Mouse (Mus musculus) forebrain, embryonic 15.5 days (tissue): ENCODE measurements around the gene Cfap61. TPM values are rescaled to one million over a fixed set of nuclear protein-coding genes. Genes with fewer than 3 reads are reported as not detected.

ENCODE experiments used
- ATAC-seq: fragments of 200-750 bp; cut with Nextera tagmentation; replicated peaks from 2 replicates; pipeline ENCODE4 v1.8.0; 2017; ENCODE audit warnings: mild to moderate bottlenecking, moderate TSS enrichment, moderate library complexity
- H3K27ac ChIP-seq: fragments of 300-500 bp; sonication (generic); replicated peaks from 2 replicates; pipeline ENCODE4 v1.5.1; 2015; ENCODE audit warnings: mild to moderate bottlenecking, inconsistent platforms
- H3K27me3 ChIP-seq: fragments of 300-500 bp; sonication (generic); 2 replicates; pipeline ENCODE4 v1.6.1; 2015; ENCODE audit warnings: inconsistent platforms
- H3K36me3 ChIP-seq: fragments of 300-500 bp; sonication (generic); 2 replicates; pipeline ENCODE4 v1.6.1; 2015; ENCODE audit warnings: mild to moderate bottlenecking, inconsistent platforms
- H3K4me1 ChIP-seq: fragments of 300-500 bp; sonication (generic); 2 replicates; pipeline ENCODE4 v1.6.1; 2015; ENCODE audit warnings: inconsistent platforms
- H3K4me2 ChIP-seq: fragments of 300-500 bp; sonication (generic); replicated peaks from 2 replicates; pipeline ENCODE4 v1.6.1; 2015; ENCODE audit warnings: mild to moderate bottlenecking, inconsistent platforms
- H3K4me3 ChIP-seq: fragments of 300-500 bp; sonication (generic); 2 replicates; pipeline ENCODE4 v1.5.1; 2015; ENCODE audit warnings: mild to moderate bottlenecking, inconsistent platforms
- H3K9ac ChIP-seq: fragments of 300-500 bp; sonication (generic); replicated peaks from 2 replicates; pipeline ENCODE4 v1.6.1; 2015; ENCODE audit warnings: mild to moderate bottlenecking, inconsistent platforms
- H3K9me3 ChIP-seq: fragments of 300-500 bp; sonication (generic); 2 replicates; pipeline ENCODE4 v1.6.1; 2016; ENCODE audit warnings: inconsistent platforms
- whole genome bisulfite sequencing: fragments of 180-500 bp; shearing (Covaris S2); methylation state at CpG from one replicate; pipeline ENCODE4 v1.1.7; 2015; ENCODE audit warnings: mixed read lengths; 5-methylcytosine and 5-hydroxymethylcytosine counted together
- polyA plus RNA-seq: library from polyadenylated mRNA; unstranded; fragments of >200 nt; fragmentation: Nextera tagmentation; extraction: Ambion mirVana; gene quantifications from 2 replicates; pipeline ENCODE4 v1.2.1, GENCODE M21; 2015

Gene Cfap61
- polyA plus RNA-seq, 1 experiment from 2014 or later = 1.9 TPM

- Histone ChIP-seq H3K9me3 (no peaks in the 10 kb centered on the region), H3K27ac (peak overlapping the region; percentile 99), H3K4me1 (peaks cover 55% of the 10 kb centered on the region), H3K36me3 (no peaks in the 10 kb centered on the region), H3K4me3 (peak overlapping the region; percentile 97), H3K9ac (peak overlapping the region; percentile 95), H3K27me3 (no peaks in the 10 kb centered on the region), H3K4me2 (peak overlapping the region; percentile 89)
- ATAC-seq = 0 out of 2 replicates have a peak, but pooled peaks have one; percentile 8
- under 1% methylated on average over 75 of the region's 75 CpGs for WGBS
These were observed 288.8 kb downstream of the Cfap61 start for GRCm38 (mm10) chr2:146223176-146223905.

- no peak for ATAC-seq
- Histone ChIP-seq H3K27me3 (no peaks in the 10 kb centered on the region), H3K4me1 (peaks cover 47% of the 10 kb centered on the region), H3K36me3 (no peaks in the 10 kb centered on the region), H3K27ac (peak overlapping the region; percentile 99), H3K9ac (peak overlapping the region; percentile 95), H3K4me3 (peak overlapping the region; percentile 97), H3K4me2 (peak overlapping the region; percentile 89), H3K9me3 (no peaks in the 10 kb centered on the region)
- WGBS = 7% methylated on average over 7 of the region's 7 CpGs
These were observed 289.6 kb downstream of the Cfap61 start for GRCm38 (mm10) chr2:146224141-146224540.

DNA sequence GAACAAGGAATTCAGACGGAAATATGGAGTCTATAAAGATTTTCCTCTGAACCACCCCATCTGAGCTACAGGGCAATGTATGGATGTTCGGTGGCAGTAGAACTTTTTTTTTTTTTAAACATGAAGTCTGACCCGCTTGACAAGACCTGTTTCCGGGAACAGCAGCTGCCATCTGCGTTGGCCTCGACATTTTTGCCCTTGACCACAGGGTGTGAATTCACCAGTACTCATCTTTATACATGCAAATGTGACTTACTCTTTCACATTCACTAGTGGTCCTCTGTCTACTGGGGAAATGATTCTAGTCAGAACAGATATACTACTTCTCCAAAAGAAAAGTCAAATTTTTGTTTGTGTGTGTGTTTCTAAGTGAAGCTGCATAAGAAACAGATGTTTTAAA, 291.2 kb downstream of the Cfap61 start:
- Histone ChIP-seq H3K27ac (peak overlapping the region; percentile 44), H3K9ac (0 out of 2 replicates have a peak overlapping the region, but pooled peaks have one; percentile 27), H3K27me3 (no peaks in the 10 kb centered on the region), H3K4me3 (peak overlapping the region; percentile 97), H3K4me1 (peaks cover 33% of the 10 kb centered on the region), H3K4me2 (peak overlapping the region; percentile 89), H3K9me3 (no peaks in the 10 kb centered on the region), H3K36me3 (no peaks in the 10 kb centered on the region)
- no peak for ATAC-seq
- WGBS = 8% methylated on average over 6 of the region's 6 CpGs

GRCm38 (mm10) chr2:146226484-146226883, 291.9 kb downstream of the Cfap61 start:
- no peaks in the 10 kb centered on the region for H3K9me3 ChIP-seq
- WGBS = 10% methylated on average over 9 of the region's 9 CpGs
- H3K27me3 ChIP-seq = no peaks in the 10 kb centered on the region
- H3K9ac ChIP-seq = no peak overlapping the region
- peak overlapping the region; percentile 89 for H3K4me2 ChIP-seq
- ATAC-seq = no peak
- no peaks in the 10 kb centered on the region for H3K36me3 ChIP-seq
- peak overlapping the region; percentile 36 for H3K27ac ChIP-seq
- peaks cover 30% of the 10 kb centered on the region for H3K4me1 ChIP-seq
- H3K4me3 ChIP-seq = 0 out of 2 replicates have a peak overlapping the region, but pooled peaks have one; percentile 97

DNA sequence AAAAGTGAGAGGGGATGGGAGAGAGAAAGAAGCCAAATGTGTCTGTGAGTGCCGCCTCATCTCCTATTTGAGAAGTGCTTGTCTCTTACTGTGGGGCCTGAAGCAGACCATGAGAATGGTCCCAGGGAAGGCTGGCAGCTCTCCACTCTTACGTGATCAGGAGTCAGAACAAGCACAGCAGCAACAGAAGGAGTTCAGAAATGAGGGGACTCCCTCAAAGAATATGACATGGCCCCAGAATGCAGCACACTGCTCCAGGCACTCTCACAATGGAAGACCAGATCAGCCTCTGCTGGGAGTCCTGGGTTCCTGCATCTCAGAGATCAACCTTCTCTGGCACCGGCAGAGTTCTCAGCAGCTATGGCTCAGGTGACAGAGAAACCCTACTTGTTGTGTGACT, 293.1 kb downstream of the Cfap61 start:
- WGBS = 56% methylated on average over 3 of the region's 3 CpGs

DNA sequence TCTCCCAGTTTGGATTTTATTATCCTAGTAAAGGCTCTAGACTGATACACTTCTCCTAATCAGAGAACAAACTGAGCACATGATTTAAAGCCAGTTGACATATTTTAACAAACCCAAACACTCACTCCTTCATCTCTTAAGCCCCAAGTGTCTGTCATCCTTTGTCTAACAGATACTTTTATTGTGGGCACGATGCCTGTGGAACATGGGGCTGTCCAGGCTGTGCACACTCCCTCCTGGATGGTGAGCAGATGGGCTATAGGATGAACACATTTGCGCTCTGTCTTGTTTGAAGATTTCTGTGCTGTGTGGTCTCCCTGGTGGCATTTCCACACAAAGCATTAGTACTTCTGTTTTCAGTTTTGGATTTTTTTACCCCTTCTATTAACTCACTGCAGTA, 293.9 kb downstream of the Cfap61 start:
- 62% methylated on average over 2 of the region's 2 CpGs for WGBS
- no peak overlapping the region for H3K9ac ChIP-seq
- ATAC-seq = no peak
- H3K9me3 ChIP-seq = peaks cover 5% of the 10 kb centered on the region; the same call in 1 of the 2 replicates
- H3K4me1 ChIP-seq = peaks cover 29% of the 10 kb centered on the region
- H3K27ac ChIP-seq = no peak overlapping the region
- no peak overlapping the region for H3K4me3 ChIP-seq
- H3K4me2 ChIP-seq = no peak overlapping the region
- no peaks in the 10 kb centered on the region for H3K36me3 ChIP-seq
- no peaks in the 10 kb centered on the region for H3K27me3 ChIP-seq

More for the DNA sequence above, 293.1 kb downstream of the Cfap61 start:
- Histone ChIP-seq H3K4me3 (no peak overlapping the region), H3K27me3 (no peaks in the 10 kb centered on the region), H3K27ac (no peak overlapping the region), H3K9me3 (peaks cover 4% of the 10 kb centered on the region; the same call in 1 of the 2 replicates), H3K36me3 (no peaks in the 10 kb centered on the region), H3K9ac (no peak overlapping the region), H3K4me1 (peaks cover 30% of the 10 kb centered on the region), H3K4me2 (no peak overlapping the region)
- ATAC-seq = no peak

GRCm38 (mm10) chr2:146231485-146231884, 296.9 kb downstream of the Cfap61 start:
- 95% methylated on average over 2 of the region's 2 CpGs for WGBS
- Histone ChIP-seq H3K9me3 (peaks cover 5% of the 10 kb centered on the region; the same call in 1 of the 2 replicates), H3K27me3 (no peaks in the 10 kb centered on the region), H3K27ac (no peak overlapping the region), H3K4me2 (no peak overlapping the region), H3K4me1 (peaks cover 8% of the 10 kb centered on the region), H3K36me3 (no peaks in the 10 kb centered on the region), H3K9ac (no peak overlapping the region), H3K4me3 (no peak overlapping the region)
- ATAC-seq = no peak

DNA sequence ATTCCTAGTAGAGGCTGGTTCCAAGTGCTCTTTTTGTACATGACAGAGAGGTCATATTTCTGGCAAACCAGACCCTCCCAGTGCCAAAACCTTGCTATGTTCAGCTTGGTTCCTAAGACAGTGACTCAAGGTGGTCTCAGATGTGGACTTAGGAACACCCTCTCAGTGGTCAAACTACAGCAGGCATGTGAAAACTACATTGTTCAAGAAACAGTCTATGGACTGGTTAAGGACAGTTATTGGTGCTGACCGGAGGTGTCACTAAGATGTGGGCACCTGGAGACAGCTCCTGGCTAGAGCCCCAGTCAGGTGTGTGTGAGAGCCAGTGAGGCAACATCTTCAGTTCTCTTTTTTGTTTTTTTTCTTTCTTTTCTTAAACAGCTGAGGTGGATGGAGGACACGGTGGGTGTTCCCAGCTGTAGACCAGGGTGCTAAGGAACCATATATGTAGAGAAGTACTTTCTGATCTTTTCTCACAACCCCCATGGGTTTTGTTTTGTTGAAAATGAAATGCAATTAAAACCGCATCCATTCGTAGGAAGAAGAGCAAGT, 304.7 kb downstream of the Cfap61 start:
- no peak overlapping the region for H3K27ac ChIP-seq
- H3K36me3 ChIP-seq = peaks cover 5% of the 10 kb centered on the region; the same call in 1 of the 2 replicates
- WGBS = 93% methylated on average over 4 of the region's 4 CpGs
- no peaks in the 10 kb centered on the region for H3K9me3 ChIP-seq
- no peak overlapping the region for H3K4me2 ChIP-seq
- no peaks in the 10 kb centered on the region for H3K27me3 ChIP-seq
- no peak overlapping the region for H3K9ac ChIP-seq
- H3K4me3 ChIP-seq = no peak overlapping the region
- no peak for ATAC-seq
- H3K4me1 ChIP-seq = no peaks in the 10 kb centered on the region

DNA sequence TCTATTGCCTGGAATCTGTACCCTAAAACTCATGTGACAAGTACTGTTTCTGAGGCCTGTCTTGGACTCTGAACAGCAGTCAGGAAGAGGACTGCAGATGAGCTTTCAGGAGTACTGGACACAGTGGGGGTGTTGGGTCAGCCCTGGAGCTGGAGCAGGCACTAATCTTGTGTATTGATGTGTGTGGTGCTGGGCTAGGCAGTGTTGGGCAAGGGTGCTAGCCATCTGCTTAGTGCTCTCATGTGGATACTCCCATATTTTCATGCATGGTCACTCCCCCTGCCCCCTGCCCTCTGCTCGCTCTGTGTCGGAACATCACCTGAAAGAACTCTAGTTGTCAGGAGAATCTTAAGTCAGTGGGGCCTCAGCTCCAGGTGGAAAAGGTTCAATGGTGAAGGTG, 309.5 kb downstream of the Cfap61 start:
- no peak overlapping the region for H3K9ac ChIP-seq
- peaks cover 11% of the 10 kb centered on the region; the same call in 1 of the 2 replicates for H3K36me3 ChIP-seq
- H3K4me2 ChIP-seq = no peak overlapping the region
- no peak overlapping the region for H3K4me3 ChIP-seq
- no peaks in the 10 kb centered on the region for H3K9me3 ChIP-seq
- H3K27ac ChIP-seq = no peak overlapping the region
- ATAC-seq = no peak
- 0 out of 2 replicates have a peak, but pooled peaks cover under 1% of the 10 kb centered on the region for H3K4me1 ChIP-seq
- no peaks in the 10 kb centered on the region for H3K27me3 ChIP-seq
- 96% methylated on average over 2 of the region's 2 CpGs for WGBS

DNA sequence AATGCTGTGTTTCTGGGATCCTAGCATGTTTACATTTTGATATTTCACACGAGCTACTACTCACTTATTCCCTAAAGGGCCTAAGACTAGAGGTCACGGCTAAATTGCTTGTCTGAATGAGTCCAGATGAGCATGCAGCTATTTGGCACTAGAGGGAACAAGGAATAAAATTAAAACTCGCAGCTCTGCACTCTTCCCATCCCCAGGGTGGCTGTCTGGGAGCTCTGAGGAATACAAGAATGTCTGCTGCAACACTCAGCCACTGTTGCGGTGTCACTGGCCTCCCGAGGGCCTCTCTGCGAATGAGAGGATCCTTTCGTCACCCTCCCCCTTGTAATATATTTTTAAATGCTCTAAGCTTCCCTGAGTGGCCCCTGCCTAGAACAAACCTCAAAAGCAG, 310.8 kb downstream of the Cfap61 start:
- Histone ChIP-seq H3K4me1 (peaks cover 10% of the 10 kb centered on the region), H3K9me3 (no peaks in the 10 kb centered on the region), H3K4me3 (no peak overlapping the region), H3K27ac (no peak overlapping the region), H3K36me3 (peaks cover 11% of the 10 kb centered on the region; the same call in 1 of the 2 replicates), H3K4me2 (no peak overlapping the region), H3K27me3 (no peaks in the 10 kb centered on the region), H3K9ac (no peak overlapping the region)
- 74% methylated on average over 7 of the region's 7 CpGs for WGBS
- no peak for ATAC-seq

DNA sequence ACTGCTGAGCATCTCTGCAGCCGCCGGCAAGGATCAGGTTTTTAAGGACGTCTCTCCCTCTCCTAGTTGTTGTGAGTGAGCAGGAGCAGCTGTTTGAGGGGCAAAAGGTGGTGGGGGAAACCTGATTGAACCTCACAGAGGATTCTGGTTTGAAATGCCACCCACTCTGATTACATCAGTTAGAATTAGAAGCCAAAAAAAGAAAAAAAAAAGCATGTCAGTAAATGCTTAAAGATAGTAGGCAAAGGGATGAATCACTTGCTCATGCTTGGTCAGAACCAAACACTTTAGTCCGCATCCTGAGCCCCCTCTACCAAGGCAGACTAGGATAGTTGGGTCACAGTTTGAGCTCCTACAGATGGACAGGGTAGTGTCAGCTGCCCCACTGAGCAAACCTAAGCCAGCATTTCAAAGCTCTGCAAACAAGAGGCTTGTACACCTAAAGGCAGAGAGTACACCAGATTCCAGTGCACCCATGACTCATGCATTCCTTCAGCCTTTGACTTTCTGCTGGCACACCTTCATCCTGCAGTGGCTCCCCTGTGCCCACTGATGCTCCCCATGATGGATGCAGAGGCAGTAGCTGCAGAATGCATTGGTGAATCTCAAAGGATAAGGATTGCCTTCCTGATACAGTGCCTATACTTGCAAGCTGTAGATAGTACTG, 312.0 kb downstream of the Cfap61 start:
- no peak overlapping the region for H3K4me2 ChIP-seq
- 80% methylated on average over 4 of the region's 4 CpGs for WGBS
- peaks cover 11% of the 10 kb centered on the region; the same call in 1 of the 2 replicates for H3K36me3 ChIP-seq
- no peaks in the 10 kb centered on the region for H3K9me3 ChIP-seq
- no peak for ATAC-seq
- H3K27me3 ChIP-seq = no peaks in the 10 kb centered on the region
- H3K4me3 ChIP-seq = no peak overlapping the region
- no peak overlapping the region for H3K27ac ChIP-seq
- H3K9ac ChIP-seq = no peak overlapping the region
- peaks cover 16% of the 10 kb centered on the region for H3K4me1 ChIP-seq

DNA sequence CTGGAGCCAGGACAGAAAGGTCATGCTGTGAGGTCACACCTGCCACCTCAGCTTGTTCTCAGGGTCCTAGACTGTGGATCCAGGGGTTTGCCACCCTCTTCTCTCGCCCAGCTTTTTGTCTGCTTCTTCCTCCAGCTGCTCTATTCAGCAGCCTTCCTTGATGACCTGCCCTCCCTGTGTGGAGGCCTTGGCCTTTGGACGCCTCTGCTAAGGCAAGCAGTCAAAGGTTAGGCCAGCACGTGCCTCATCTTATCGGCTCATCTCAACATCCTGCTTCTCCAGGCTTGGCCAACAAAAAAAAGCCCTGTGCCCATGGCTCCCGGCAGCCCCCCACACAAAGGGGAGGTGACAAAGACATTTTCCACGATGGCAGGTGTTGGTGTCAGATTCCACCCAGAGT, 313.0 kb downstream of the Cfap61 start:
- Histone ChIP-seq H3K27me3 (no peaks in the 10 kb centered on the region), H3K4me1 (peaks cover 16% of the 10 kb centered on the region), H3K9ac (no peak overlapping the region), H3K4me3 (no peak overlapping the region), H3K9me3 (no peaks in the 10 kb centered on the region), H3K4me2 (no peak overlapping the region), H3K27ac (no peak overlapping the region), H3K36me3 (peaks cover 11% of the 10 kb centered on the region; the same call in 1 of the 2 replicates)
- WGBS = 61% methylated on average over 6 of the region's 6 CpGs
- no peak for ATAC-seq
